In the genomic region with DNA sequence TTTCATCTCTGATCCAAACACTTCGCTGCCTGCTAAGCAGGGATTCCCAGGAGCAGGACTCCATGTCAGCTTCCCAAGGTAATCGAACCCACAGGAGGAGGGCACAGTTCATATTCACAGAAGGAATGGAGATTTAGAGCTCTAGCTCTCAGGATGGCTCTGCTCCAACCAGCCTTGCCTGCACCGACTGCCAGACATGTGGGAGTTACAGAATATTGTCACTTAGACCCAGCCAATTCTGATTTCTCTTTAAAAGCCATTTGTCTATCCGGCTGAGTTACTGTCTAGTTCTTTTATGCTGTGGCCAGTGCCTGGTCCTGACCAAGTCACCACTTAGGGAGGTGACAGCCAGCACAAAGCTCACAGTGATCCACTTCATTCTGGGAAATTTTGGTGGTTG, we compare ENCODE assay signal across 7 mouse cellular contexts. TPM values are rescaled to one million over a fixed set of nuclear protein-coding genes. Genes with fewer than 3 reads are reported as not detected.
DNase-seq lines count a peak whose midpoint lies in the region; ATAC-seq and TF ChIP-seq lines count a peak whose summit lies in the region.

No protein-coding gene starts in this region.

- no peaks in the 10 kb centered on the region for H3K9me3 ChIP-seq in forebrain, embryonic 13.5 days (replicated peaks)
- no peaks in the 10 kb centered on the region for H3K9me3 ChIP-seq in kidney, postnatal 0 days (replicated peaks; ENCODE audit: low read length)

- H3K4me1 ChIP-seq in forebrain, embryonic 13.5 days = peaks cover 19% of the 10 kb centered on the region
- H3K4me1 ChIP-seq in kidney, postnatal 0 days (replicated peaks; ENCODE audit: insufficient read depth, low read length) = no peaks in the 10 kb centered on the region

- WGBS in forebrain, embryonic 13.5 days = 48% methylated on average over 4 of the region's 4 CpGs
- WGBS in kidney, postnatal 0 days = 27% methylated on average over 4 of the region's 4 CpGs
- 54% methylated on average over 4 of the region's 4 CpGs for WGBS in macrophage (ENCODE audit: missing documents)

- peak overlapping the region; percentile 93 for H3K4me2 ChIP-seq in forebrain, embryonic 13.5 days
- H3K4me2 ChIP-seq in kidney, postnatal 0 days (ENCODE audit: low read length) = peak overlapping the region; percentile 97

- no peak overlapping the region for H3K9ac ChIP-seq in forebrain, embryonic 13.5 days
- H3K9ac ChIP-seq in kidney, postnatal 0 days (ENCODE audit: low read depth, low read length) = no peak overlapping the region

- peak; percentile 21 for DNase-seq in lung, postnatal 10 days
- no peak for DNase-seq in lung, adult 18-20 months
- peak; percentile 14 for DNase-seq in kidney, postnatal 0 days (ENCODE audit: low spot score)
- DNase-seq in T-cell, adult 2 months (ENCODE audit: low spot score) = no peak
- no peak for DNase-seq in urinary bladder, adult 18-20 months (ENCODE audit: low spot score in 2 of 2)

- H3K79me2 ChIP-seq in macrophage (ENCODE audit: inconsistent target) = no peaks in the 10 kb centered on the region; the same call in 1 of the 2 replicates

- H3K27ac ChIP-seq in forebrain, embryonic 13.5 days = no peak overlapping the region
- no peak overlapping the region for H3K27ac ChIP-seq in kidney, postnatal 0 days
- no peak overlapping the region for H3K27ac ChIP-seq in macrophage

- TF ChIP-seq CTCF in kidney, postnatal 0 days (IDR thresholded peaks at IDR 0.05; ENCODE audit: low read depth) = no peak

- no peaks in the 10 kb centered on the region for H3K27me3 ChIP-seq in forebrain, embryonic 13.5 days
- H3K27me3 ChIP-seq in kidney, postnatal 0 days (ENCODE audit: insufficient read depth, low read length) = no peaks in the 10 kb centered on the region

- H3K36me3 ChIP-seq in forebrain, embryonic 13.5 days (ENCODE audit: poor library complexity, severe bottlenecking) = no peaks in the 10 kb centered on the region
- H3K36me3 ChIP-seq in kidney, postnatal 0 days (ENCODE audit: insufficient read depth, low read length) = no peaks in the 10 kb centered on the region
- H3K36me3 ChIP-seq in macrophage (ENCODE audit: inconsistent target) = no peaks in the 10 kb centered on the region

- peak overlapping the region; percentile 2; the same call in 1 of the 2 replicates for H3K4me3 ChIP-seq in forebrain, embryonic 13.5 days
- peak overlapping the region; percentile 1; the same call in 1 of the 2 replicates for H3K4me3 ChIP-seq in kidney, postnatal 0 days (replicated peaks; ENCODE audit: low read depth, low read length)
- peak overlapping the region; percentile 27 for H3K4me3 ChIP-seq in macrophage (ENCODE audit: inconsistent target)

- ATAC-seq in forebrain, embryonic 13.5 days = no peak
- no peak for ATAC-seq in kidney, postnatal 0 days (replicated peaks; ENCODE audit: low FRiP score, low read depth)

RNA-seq across cellular contexts. Expression of a gene that starts 1.2 kb away (rescaled TPM):
- polyA plus RNA-seq in forebrain, embryonic 13.5 days (2015; fragmentation: Nextera tagmentation; extraction: Ambion mirVana) = 8.5 and 9.1 TPM in 2 replicates
- 14.4 and 15.5 TPM in 2 replicates for polyA plus RNA-seq in kidney, postnatal 0 days (2015; fragmentation: Nextera tagmentation; extraction: Ambion mirVana)
- total RNA-seq in macrophage (2018; cell fraction: chromatin; rRNA removed) = 10 to 100 TPM in 2 of 26 experiments, 1 to 10 TPM in 24; 1.4 to 13.4 (median 5.5) TPM
- 1 to 10 TPM; 3.6 to 8.2 (median 5.4) TPM for total RNA-seq in macrophage (2018; cell fraction: cytosol; rRNA removed)
- 10 to 100 TPM in 2 of 26 experiments, 1 to 10 TPM in 24; 3.4 to 19.1 (median 6.9) TPM for total RNA-seq in macrophage (2018; cell fraction: nucleus; rRNA removed)
- polyA plus RNA-seq in macrophage (2018) = 3.5 to 8.4 TPM (median 5.8 TPM) in 3 replicates

RNA-seq across cellular contexts. Expression of a gene that starts 32.6 kb away (rescaled TPM):
- 38.5 and 42.6 TPM in 2 replicates for polyA plus RNA-seq in forebrain, embryonic 13.5 days (2015; fragmentation: Nextera tagmentation; extraction: Ambion mirVana)
- 19.0 and 21.3 TPM in 2 replicates for polyA plus RNA-seq in kidney, postnatal 0 days (2015; fragmentation: Nextera tagmentation; extraction: Ambion mirVana)
- total RNA-seq in macrophage (2018; cell fraction: chromatin; rRNA removed) = 10 to 100 TPM in 24 of 26 experiments, 1 to 10 TPM in 2; 7.7 to 44.6 (median 26.1) TPM
- total RNA-seq in macrophage (2018; cell fraction: cytosol; rRNA removed) = 10 to 100 TPM in 3 of 26 experiments, 1 to 10 TPM in 23; 5.0 to 10.9 (median 7.8) TPM
- 10 to 100 TPM in 19 of 26 experiments, 1 to 10 TPM in 7; 7.1 to 41.6 (median 16.4) TPM for total RNA-seq in macrophage (2018; cell fraction: nucleus; rRNA removed)
- polyA plus RNA-seq in macrophage (2018) = 7.0 to 14.0 TPM (median 8.7 TPM) in 3 replicates

RNA-seq across cellular contexts. Expression of a gene that starts 39.5 kb away (rescaled TPM):
- polyA plus RNA-seq in forebrain, embryonic 13.5 days (2015; fragmentation: Nextera tagmentation; extraction: Ambion mirVana) = 27.5 and 30.9 TPM in 2 replicates
- 30.0 and 32.5 TPM in 2 replicates for polyA plus RNA-seq in kidney, postnatal 0 days (2015; fragmentation: Nextera tagmentation; extraction: Ambion mirVana)
- 10 to 100 TPM in 24 of 26 experiments, 1 to 10 TPM in 2; 7.8 to 22.2 (median 14.4) TPM for total RNA-seq in macrophage (2018; cell fraction: chromatin; rRNA removed)
- total RNA-seq in macrophage (2018; cell fraction: cytosol; rRNA removed) = 10 to 100 TPM in 23 of 26 experiments, 1 to 10 TPM in 3; 9.0 to 15.9 (median 11.6) TPM
- total RNA-seq in macrophage (2018; cell fraction: nucleus; rRNA removed) = 10 to 100 TPM; 11.0 to 26.4 (median 15.4) TPM
- 10.7 to 14.1 TPM (median 13.4 TPM) in 3 replicates for polyA plus RNA-seq in macrophage (2018)

RNA-seq across cellular contexts. Expression of a gene that starts 39.6 kb away (rescaled TPM):
- 3.2 and 3.5 TPM in 2 replicates for polyA plus RNA-seq in forebrain, embryonic 13.5 days (2015; fragmentation: Nextera tagmentation; extraction: Ambion mirVana)
- polyA plus RNA-seq in kidney, postnatal 0 days (2015; fragmentation: Nextera tagmentation; extraction: Ambion mirVana) = 2.0 and 2.2 TPM in 2 replicates
- 10 to 100 TPM in 4 of 26 experiments, 1 to 10 TPM in 22; 5.7 to 12.4 (median 7.8) TPM for total RNA-seq in macrophage (2018; cell fraction: chromatin; rRNA removed)
- 1 to 10 TPM; 2.8 to 7.3 (median 4.7) TPM for total RNA-seq in macrophage (2018; cell fraction: cytosol; rRNA removed)
- total RNA-seq in macrophage (2018; cell fraction: nucleus; rRNA removed) = 10 to 100 TPM in 7 of 26 experiments, 1 to 10 TPM in 19; 5.6 to 16.9 (median 8.2) TPM
- polyA plus RNA-seq in macrophage (2018) = 3.8 to 8.5 TPM (median 3.8 TPM) in 3 replicates

Comparison
In these comparisons a context has a peak if more than half of its experiments do, and no peak if none do; other contexts are left out.
1. DNase-seq: peak in lung, postnatal 10 days (single experiment) and kidney, postnatal 0 days (single experiment); none in lung, adult 18-20 months (0 of 2), T-cell, adult 2 months (single experiment) and urinary bladder, adult 18-20 months (0 of 2).
2. Peak in every context shown above with its lines, with median percentiles within 50 percentile points of each other: H3K4me3 ChIP-seq.